Mouse (Mus musculus): ENCODE data around the gene Gm28372. TPM values are rescaled to one million over a fixed set of nuclear protein-coding genes. Genes with fewer than 3 reads are reported as not detected.

The Gm28372 gene
- polyA plus RNA-seq, 1 experiment, result 0.04 TPM

GRCm38 (mm10) chr2:130442162-130442561, 37.1 kb downstream of the Gm28372 start:
- Histone ChIP-seq H3K4me3 (no peak overlapping the region), H3K36me3 (ENCODE audit: control insufficient read depth, insufficient read depth) (peaks cover 48% of the 10 kb centered on the region), H3K27me3 (ENCODE audit: control insufficient read depth, insufficient read depth, insufficient read length) (no peaks in the 10 kb centered on the region), H3K4me2 (ENCODE audit: low read depth) (no peak overlapping the region), H3ac (ENCODE audit: control insufficient read depth, insufficient read length) (no peak overlapping the region), H3K79me2 (ENCODE audit: control insufficient read depth, insufficient read depth) (no peaks in the 10 kb centered on the region)
- TF ChIP-seq SRF (IDR thresholded peaks at IDR 0.05; ENCODE audit: control insufficient read depth, insufficient read length, low read depth) (no peak), MYOG (IDR thresholded peaks at IDR 0.05; ENCODE audit: control insufficient read depth in 1 of 3, insufficient read depth in 1 of 3, insufficient read length in 2 of 3, low read depth in 2 of 3) (no peak), POLR2AphosphoS2 (IDR thresholded peaks at IDR 0.05; ENCODE audit: insufficient read length, low read depth) (no peak), MAX (IDR thresholded peaks at IDR 0.05; ENCODE audit: low read depth) (no peak), TCF12 (IDR thresholded peaks at IDR 0.05; ENCODE audit: insufficient read depth, poor library complexity, severe bottlenecking) (no peak), MYOD1 (IDR thresholded peaks at IDR 0.05; ENCODE audit: control insufficient read depth in 1 of 3, insufficient read length in 2 of 3, low read depth in 2 of 3) (no peak), USF1 (IDR thresholded peaks at IDR 0.05; ENCODE audit: low read depth) (no peak), REST (IDR thresholded peaks at IDR 0.05; ENCODE audit: insufficient read depth, insufficient read length) (no peak), TCF3 (IDR thresholded peaks at IDR 0.05; ENCODE audit: insufficient read length, low read depth) (no peak)

- H3K79me2 ChIP-seq (ENCODE audit: control insufficient read depth, insufficient read depth), result peaks cover 30% of the 10 kb centered on the region
These were observed 43.4 kb downstream of the Gm28372 start for GRCm38 (mm10) chr2:130448449-130448848.

GRCm38 (mm10) chr2:130449021-130449793, 44.2 kb downstream of the Gm28372 start:
- Histone ChIP-seq H3K36me3 (ENCODE audit: control insufficient read depth, insufficient read depth) (no peaks in the 10 kb centered on the region), H3K79me2 (ENCODE audit: control insufficient read depth, insufficient read depth) (peaks cover 38% of the 10 kb centered on the region), H3K27me3 (ENCODE audit: control insufficient read depth, insufficient read depth, insufficient read length) (no peaks in the 10 kb centered on the region), H3ac (ENCODE audit: control insufficient read depth, insufficient read length) (peak overlapping the region; percentile 74), H3K4me2 (ENCODE audit: low read depth) (peak overlapping the region; percentile 75), H3K4me3 (peak overlapping the region; percentile 60)
- TF ChIP-seq POLR2A (IDR thresholded peaks at IDR 0.05; ENCODE audit: insufficient read length, low read depth) (no peak), REST (IDR thresholded peaks at IDR 0.05; ENCODE audit: insufficient read depth, insufficient read length) (no peak), E2F4 (IDR thresholded peaks at IDR 0.05; ENCODE audit: insufficient read depth) (no peak), TCF12 (IDR thresholded peaks at IDR 0.05; ENCODE audit: insufficient read depth, poor library complexity, severe bottlenecking) (no peak), MAX (IDR thresholded peaks at IDR 0.05; ENCODE audit: low read depth) (no peak), MYOG (IDR thresholded peaks at IDR 0.05; ENCODE audit: control insufficient read depth in 1 of 3, insufficient read depth in 1 of 3, insufficient read length in 2 of 3, low read depth in 2 of 3) (no peak), TCF3 (IDR thresholded peaks at IDR 0.05; ENCODE audit: insufficient read length, low read depth) (no peak), CEBPB (IDR thresholded peaks at IDR 0.05; ENCODE audit: insufficient read depth, poor library complexity, severe bottlenecking) (no peak), SRF (IDR thresholded peaks at IDR 0.05; ENCODE audit: control insufficient read depth, insufficient read length, low read depth) (no peak), MYOD1 (IDR thresholded peaks at IDR 0.05; ENCODE audit: control insufficient read depth in 1 of 3, insufficient read length in 2 of 3, low read depth in 2 of 3) (no peak), USF1 (IDR thresholded peaks at IDR 0.05; ENCODE audit: low read depth) (no peak), POLR2AphosphoS2 (IDR thresholded peaks at IDR 0.05; ENCODE audit: insufficient read length, low read depth) (no peak)

More at GRCm38 (mm10) chr2:130448449-130448848, 43.4 kb downstream of the Gm28372 start:
- H3K4me2 ChIP-seq (ENCODE audit: low read depth), result no peak overlapping the region
- no peak overlapping the region for H3K4me3 ChIP-seq
- H3K27me3 ChIP-seq (ENCODE audit: control insufficient read depth, insufficient read depth, insufficient read length), result no peaks in the 10 kb centered on the region
- no peak overlapping the region for H3ac ChIP-seq (ENCODE audit: control insufficient read depth, insufficient read length)
- peaks cover 4% of the 10 kb centered on the region for H3K36me3 ChIP-seq (ENCODE audit: control insufficient read depth, insufficient read depth)
- TF ChIP-seq REST (IDR thresholded peaks at IDR 0.05; ENCODE audit: insufficient read depth, insufficient read length), result no peak
- TF ChIP-seq MYOG (IDR thresholded peaks at IDR 0.05; ENCODE audit: control insufficient read depth in 1 of 3, insufficient read depth in 1 of 3, insufficient read length in 2 of 3, low read depth in 2 of 3), result no peak
- TF ChIP-seq POLR2AphosphoS2 (IDR thresholded peaks at IDR 0.05; ENCODE audit: insufficient read length, low read depth), result no peak
- no peak for TF ChIP-seq MAX (IDR thresholded peaks at IDR 0.05; ENCODE audit: low read depth)
- TF ChIP-seq USF1 (IDR thresholded peaks at IDR 0.05; ENCODE audit: low read depth), result no peak
- TF ChIP-seq CEBPB (IDR thresholded peaks at IDR 0.05; ENCODE audit: insufficient read depth, poor library complexity, severe bottlenecking), result no peak
- no peak for TF ChIP-seq E2F4 (IDR thresholded peaks at IDR 0.05; ENCODE audit: insufficient read depth)
- TF ChIP-seq TCF3 (IDR thresholded peaks at IDR 0.05; ENCODE audit: insufficient read length, low read depth), result no peak
- no peak for TF ChIP-seq TCF12 (IDR thresholded peaks at IDR 0.05; ENCODE audit: insufficient read depth, poor library complexity, severe bottlenecking)
- TF ChIP-seq POLR2A (IDR thresholded peaks at IDR 0.05; ENCODE audit: insufficient read length, low read depth), result no peak
- no peak for TF ChIP-seq SRF (IDR thresholded peaks at IDR 0.05; ENCODE audit: control insufficient read depth, insufficient read length, low read depth)
- TF ChIP-seq MYOD1 (IDR thresholded peaks at IDR 0.05; ENCODE audit: control insufficient read depth in 1 of 3, insufficient read length in 2 of 3, low read depth in 2 of 3), result no peak

GRCm38 (mm10) chr2:130449794-130450433, 44.9 kb downstream of the Gm28372 start, which contains the start of gene Ptpra:
Gene Ptpra (plus strand): TSS chr2:130450278.
- Histone ChIP-seq H3ac (ENCODE audit: control insufficient read depth, insufficient read length) (peak within 1 kb of the TSS; percentile 74), H3K36me3 (ENCODE audit: control insufficient read depth, insufficient read depth) (no peaks in the 10 kb centered on the region), H3K4me3 (peak within 1 kb of the TSS; percentile 60), H3K27me3 (ENCODE audit: control insufficient read depth, insufficient read depth, insufficient read length) (no peaks in the 10 kb centered on the region), H3K4me2 (ENCODE audit: low read depth) (peak within 1 kb of the TSS; percentile 78), H3K79me2 (ENCODE audit: control insufficient read depth, insufficient read depth) (peaks cover 45% of the 10 kb centered on the region)
- TF ChIP-seq CEBPB (IDR thresholded peaks at IDR 0.05; ENCODE audit: insufficient read depth, poor library complexity, severe bottlenecking) (no peak), POLR2A (IDR thresholded peaks at IDR 0.05; ENCODE audit: insufficient read length, low read depth) (peak; percentile 96), E2F4 (IDR thresholded peaks at IDR 0.05; ENCODE audit: insufficient read depth) (no peak), MAX (IDR thresholded peaks at IDR 0.05; ENCODE audit: low read depth) (no peak), POLR2AphosphoS2 (IDR thresholded peaks at IDR 0.05; ENCODE audit: insufficient read length, low read depth) (peak; percentile 98), MYOD1 (IDR thresholded peaks at IDR 0.05; ENCODE audit: control insufficient read depth in 1 of 3, insufficient read length in 2 of 3, low read depth in 2 of 3) (peak in 1 of 3 experiments; percentile 7), REST (IDR thresholded peaks at IDR 0.05; ENCODE audit: insufficient read depth, insufficient read length) (no peak), SRF (IDR thresholded peaks at IDR 0.05; ENCODE audit: control insufficient read depth, insufficient read length, low read depth) (no peak), MYOG (IDR thresholded peaks at IDR 0.05; ENCODE audit: control insufficient read depth in 1 of 3, insufficient read depth in 1 of 3, insufficient read length in 2 of 3, low read depth in 2 of 3) (peak in 1 of 3 experiments; percentile 11), TCF3 (IDR thresholded peaks at IDR 0.05; ENCODE audit: insufficient read length, low read depth) (no peak), USF1 (IDR thresholded peaks at IDR 0.05; ENCODE audit: low read depth) (no peak), TCF12 (IDR thresholded peaks at IDR 0.05; ENCODE audit: insufficient read depth, poor library complexity, severe bottlenecking) (no peak)
